Mouse (Mus musculus) lung, embryonic 16.5 days (tissue): ENCODE data around the gene Spop. TPM values are rescaled to one million over a fixed set of nuclear protein-coding genes. Genes with fewer than 3 reads are reported as not detected.

Experiments
- ATAC-seq: fragments of 200-750 bp; cut with Nextera tagmentation; 2 replicates; pipeline ENCODE4 v1.8.0; 2017; ENCODE audit warnings: low read depth, mild to moderate bottlenecking, moderate library complexity
- H3K27ac ChIP-seq: fragments of 300-500 bp; sonication (generic); 2 replicates; pipeline ENCODE4 v1.5.1; 2014; ENCODE audit warnings: mild to moderate bottlenecking, control low read depth, low read length
- H3K27me3 ChIP-seq: fragments of 300-500 bp; sonication (generic); 2 replicates; pipeline ENCODE4 v1.6.1; 2014; ENCODE audit warnings: low read depth, low read length, mixed read lengths; ENCODE audit not compliant: control insufficient read depth, insufficient read depth
- H3K36me3 ChIP-seq: fragments of 300-500 bp; sonication (generic); 2 replicates; pipeline ENCODE4 v1.6.1; 2014; ENCODE audit warnings: low read length; ENCODE audit not compliant: control insufficient read depth, insufficient read depth
- H3K4me1 ChIP-seq: fragments of 300-500 bp; sonication (generic); replicated peaks from 2 replicates; pipeline ENCODE4 v1.6.1; 2014; ENCODE audit warnings: low read length, mixed read lengths; ENCODE audit not compliant: control insufficient read depth, insufficient read depth
- H3K4me2 ChIP-seq: fragments of 300-500 bp; sonication (generic); 2 replicates; pipeline ENCODE4 v1.6.1; 2014; ENCODE audit warnings: low read depth, low read length, control low read depth
- H3K4me3 ChIP-seq: fragments of 300-500 bp; sonication (generic); 2 replicates; pipeline ENCODE4 v1.5.1; 2014; ENCODE audit warnings: mild to moderate bottlenecking, low read length, control low read depth
- H3K9ac ChIP-seq: fragments of 300-500 bp; sonication (generic); 2 replicates; pipeline ENCODE4 v1.6.1; 2014; ENCODE audit warnings: low read length, control low read depth
- H3K9me3 ChIP-seq: fragments of 300-500 bp; sonication (generic); 2 replicates; pipeline ENCODE4 v1.6.1; 2016; ENCODE audit warnings: low read length; ENCODE audit not compliant: control insufficient read depth
- WGBS: fragments of 180-500 bp; shearing (Covaris S2); extraction: QIAGEN DNeasy Blood & Tissue Kit; methylation state at CpG from one replicate; pipeline ENCODE4 v1.1.7; 2014; 5-methylcytosine and 5-hydroxymethylcytosine counted together
- polyA plus RNA-seq: library from polyadenylated mRNA; unstranded; fragments of >200 nt; fragmentation: Nextera tagmentation; extraction: Ambion mirVana; gene quantifications from 2 replicates; pipeline ENCODE4 v1.2.1, GENCODE M21; 2015

The Spop gene
- polyA plus RNA-seq, 1 experiment from 2014 or later: 150 TPM

DNA sequence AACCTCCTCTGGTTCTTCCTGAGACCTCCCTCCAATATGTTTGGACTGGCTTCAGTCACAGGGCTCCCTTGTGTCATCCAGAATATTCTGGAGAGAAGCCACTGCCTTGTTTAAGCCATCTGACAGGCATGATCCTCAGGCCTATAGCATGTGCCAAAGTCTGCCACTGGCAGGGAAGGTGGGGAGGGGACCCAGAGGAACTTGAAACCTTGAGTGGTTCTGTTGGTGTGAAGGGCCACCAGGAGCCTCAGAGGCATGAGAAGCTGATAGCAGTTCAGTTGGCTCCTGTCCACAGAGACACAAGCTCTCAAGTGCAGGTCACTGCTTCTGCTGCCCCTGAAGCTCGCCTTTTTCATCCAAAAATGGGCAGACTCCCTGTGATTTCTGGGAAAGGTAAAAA is 17.3 kb upstream of the Spop start:
- Histone ChIP-seq H3K27ac (no peak overlapping the region), H3K36me3 (no peaks in the 10 kb centered on the region), H3K4me1 (no peaks in the 10 kb centered on the region), H3K4me2 (no peak overlapping the region), H3K27me3 (no peaks in the 10 kb centered on the region), H3K9me3 (no peaks in the 10 kb centered on the region), H3K4me3 (no peak overlapping the region), H3K9ac (no peak overlapping the region)
- no peak for ATAC-seq
- WGBS: 33% methylated on average over 1 of the region's 1 CpGs

DNA sequence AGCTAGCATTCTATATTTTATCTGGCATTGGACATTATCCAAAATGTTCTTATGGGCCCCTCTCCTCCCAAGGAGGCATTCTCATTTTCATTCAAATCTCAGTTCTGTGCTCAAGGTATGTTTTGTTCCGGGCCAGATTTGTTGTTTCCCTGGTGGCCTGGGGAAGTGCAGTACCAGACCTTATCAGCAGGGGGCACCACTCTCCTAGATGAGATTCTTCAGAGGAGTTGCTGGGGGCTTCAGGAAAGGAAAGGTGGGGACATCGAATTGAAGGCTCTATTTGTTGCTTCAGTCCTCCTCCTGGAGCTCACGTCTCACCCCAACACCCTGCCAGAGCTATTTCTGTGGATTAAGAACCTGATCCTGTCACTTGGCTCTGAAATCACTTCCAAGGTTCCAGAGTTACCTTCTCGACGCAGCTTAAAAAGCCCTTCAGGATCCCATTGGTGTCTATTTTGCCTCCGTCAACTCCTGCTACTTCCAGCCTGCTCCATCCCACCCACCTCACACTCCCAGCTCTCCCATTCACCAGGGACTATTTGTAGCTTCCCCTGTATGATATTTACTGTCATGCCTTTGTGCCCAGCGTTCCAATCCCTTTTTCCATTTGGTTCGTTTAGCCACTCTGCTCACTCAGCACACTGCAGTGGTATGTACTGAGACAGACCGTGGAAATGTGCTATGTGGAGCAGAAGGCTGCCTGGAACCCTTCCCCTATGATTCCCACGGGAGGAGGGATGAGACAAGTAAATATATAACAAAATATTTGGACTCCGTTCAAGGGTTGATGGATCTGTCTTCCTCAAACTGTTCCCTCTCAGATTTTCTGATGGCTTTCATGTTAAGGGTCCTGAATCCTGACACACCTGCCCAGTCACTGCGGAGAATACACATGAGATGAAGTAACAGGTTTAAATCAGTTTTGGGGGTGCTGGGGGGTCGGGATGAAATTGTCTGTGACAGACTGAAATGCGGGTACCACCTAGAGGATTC is 15.7 kb upstream of the Spop start:
- ATAC-seq: no peak
- 47% methylated on average over 14 of the region's 14 CpGs for WGBS
- no peaks in the 10 kb centered on the region for H3K36me3 ChIP-seq
- no peak overlapping the region for H3K27ac ChIP-seq
- H3K27me3 ChIP-seq: no peaks in the 10 kb centered on the region
- peak overlapping the region; percentile 38 for H3K9ac ChIP-seq
- no peak overlapping the region for H3K4me3 ChIP-seq
- H3K9me3 ChIP-seq: no peaks in the 10 kb centered on the region
- peak overlapping the region; percentile 24; the same call in 1 of the 2 replicates for H3K4me2 ChIP-seq
- H3K4me1 ChIP-seq: no peaks in the 10 kb centered on the region

DNA sequence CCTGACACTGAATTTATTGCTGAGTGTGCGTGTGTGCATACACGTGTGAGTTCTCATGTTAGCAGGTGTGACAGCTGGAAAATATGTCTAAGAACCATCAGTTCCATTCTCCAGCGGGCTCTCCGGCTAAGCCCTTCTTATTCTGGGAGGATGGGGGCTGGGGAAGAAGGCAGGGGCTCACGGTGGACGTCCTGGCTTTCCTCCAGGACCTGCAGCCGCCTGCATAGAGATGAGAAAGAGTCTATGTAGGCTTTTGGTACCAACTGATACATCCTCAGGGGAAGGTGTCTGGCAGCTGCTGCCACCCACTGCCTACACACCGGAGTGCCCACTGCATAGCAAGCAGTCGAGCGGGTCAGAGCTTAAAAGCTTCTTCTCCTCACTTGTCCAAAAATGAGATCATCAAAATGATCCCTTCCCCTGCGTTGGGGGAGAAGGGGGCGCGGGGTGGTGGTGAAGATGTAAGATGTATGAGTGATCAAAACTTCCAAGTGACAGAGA is 14.3 kb upstream of the Spop start:
- H3K4me2 ChIP-seq: no peak overlapping the region
- no peak overlapping the region for H3K9ac ChIP-seq
- no peak overlapping the region for H3K27ac ChIP-seq
- no peaks in the 10 kb centered on the region for H3K36me3 ChIP-seq
- WGBS: 62% methylated on average over 13 of the region's 13 CpGs
- H3K27me3 ChIP-seq: no peaks in the 10 kb centered on the region
- H3K4me3 ChIP-seq: no peak overlapping the region
- no peak for ATAC-seq
- peaks cover 4% of the 10 kb centered on the region; the same call in 1 of the 2 replicates for H3K4me1 ChIP-seq
- no peaks in the 10 kb centered on the region for H3K9me3 ChIP-seq

DNA sequence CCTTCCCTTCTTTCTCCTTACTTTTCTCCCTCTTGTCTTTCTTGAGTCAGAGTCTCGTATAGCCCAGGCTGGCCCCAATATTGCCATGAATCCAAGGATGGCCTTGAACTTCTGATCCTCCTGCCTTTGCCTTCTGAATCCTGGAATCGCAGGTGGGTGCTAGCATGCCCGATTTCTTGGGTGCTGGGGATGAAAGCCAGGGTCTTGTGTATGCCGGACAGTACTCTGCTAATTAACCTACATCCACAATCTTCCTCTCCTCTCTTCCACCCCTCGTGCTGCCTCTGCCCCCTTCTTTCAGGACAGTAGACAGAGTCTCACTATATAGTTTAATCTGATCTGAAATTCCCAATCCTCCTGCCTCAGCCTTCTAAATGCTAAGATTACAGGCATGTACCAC is 12.3 kb upstream of the Spop start:
- H3K9ac ChIP-seq: no peak overlapping the region
- 94% methylated on average over 5 of the region's 5 CpGs for WGBS
- no peaks in the 10 kb centered on the region for H3K27me3 ChIP-seq
- no peak overlapping the region for H3K27ac ChIP-seq
- no peaks in the 10 kb centered on the region for H3K36me3 ChIP-seq
- peaks cover 4% of the 10 kb centered on the region; the same call in 1 of the 2 replicates for H3K4me1 ChIP-seq
- H3K9me3 ChIP-seq: no peaks in the 10 kb centered on the region
- no peak overlapping the region for H3K4me2 ChIP-seq
- no peak for ATAC-seq
- no peak overlapping the region for H3K4me3 ChIP-seq

DNA sequence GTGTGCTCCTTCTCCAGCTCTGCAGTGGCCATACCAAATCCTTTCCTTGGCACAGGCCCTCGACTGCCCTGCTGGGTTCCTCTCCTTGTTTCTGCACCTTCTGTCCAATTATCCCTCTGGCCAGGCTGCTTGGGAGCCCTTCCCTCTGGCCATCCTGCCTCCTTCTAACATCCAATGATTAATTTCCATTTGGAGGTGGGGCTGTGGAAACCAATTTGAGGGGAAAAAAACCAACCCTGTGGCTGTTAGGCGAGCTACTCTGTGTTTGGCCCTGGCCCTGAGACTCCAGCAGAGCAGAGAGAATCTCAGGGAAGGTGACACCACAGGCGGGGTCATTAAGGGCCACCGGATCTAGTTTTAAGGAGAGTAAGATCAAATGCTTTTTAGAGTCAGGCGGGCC is 11.7 kb upstream of the Spop start:
- H3K9me3 ChIP-seq: no peaks in the 10 kb centered on the region
- no peak overlapping the region for H3K9ac ChIP-seq
- H3K27ac ChIP-seq: no peak overlapping the region
- no peaks in the 10 kb centered on the region for H3K27me3 ChIP-seq
- peaks cover 4% of the 10 kb centered on the region; the same call in 1 of the 2 replicates for H3K4me1 ChIP-seq
- ATAC-seq: no peak
- H3K36me3 ChIP-seq: no peaks in the 10 kb centered on the region
- H3K4me2 ChIP-seq: no peak overlapping the region
- WGBS: 31% methylated on average over 5 of the region's 5 CpGs
- H3K4me3 ChIP-seq: no peak overlapping the region

DNA sequence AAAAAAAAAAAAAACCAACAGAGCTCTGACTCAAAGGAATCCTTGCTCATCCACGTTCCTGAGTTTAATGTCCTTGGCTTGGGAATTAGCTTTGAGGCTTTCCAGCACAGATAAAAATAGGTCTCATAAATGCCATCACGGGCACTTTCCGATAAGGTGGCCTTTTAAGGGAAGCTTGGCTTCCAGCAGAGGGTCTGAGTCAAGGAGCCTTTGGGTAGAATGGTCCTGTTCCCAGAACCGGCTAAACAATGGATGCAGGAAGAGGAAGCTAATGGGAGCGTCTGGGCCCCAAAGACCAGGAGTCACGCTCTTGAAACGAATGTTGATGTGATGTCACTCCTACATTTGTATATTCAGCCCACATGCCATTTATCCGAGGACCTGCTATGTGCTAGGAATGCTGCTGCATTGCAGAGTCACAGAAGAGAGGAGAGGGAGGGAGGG is 11.2 kb upstream of the Spop start:
- ATAC-seq: peak; percentile 20; the same call in 1 of the 2 replicates
- 22% methylated on average over 8 of the region's 8 CpGs for WGBS
- peaks cover 4% of the 10 kb centered on the region; the same call in 1 of the 2 replicates for H3K4me1 ChIP-seq
- H3K4me2 ChIP-seq: no peak overlapping the region
- H3K27ac ChIP-seq: no peak overlapping the region
- H3K9ac ChIP-seq: no peak overlapping the region
- H3K4me3 ChIP-seq: no peak overlapping the region
- H3K9me3 ChIP-seq: no peaks in the 10 kb centered on the region
- no peaks in the 10 kb centered on the region for H3K36me3 ChIP-seq
- no peaks in the 10 kb centered on the region for H3K27me3 ChIP-seq

DNA sequence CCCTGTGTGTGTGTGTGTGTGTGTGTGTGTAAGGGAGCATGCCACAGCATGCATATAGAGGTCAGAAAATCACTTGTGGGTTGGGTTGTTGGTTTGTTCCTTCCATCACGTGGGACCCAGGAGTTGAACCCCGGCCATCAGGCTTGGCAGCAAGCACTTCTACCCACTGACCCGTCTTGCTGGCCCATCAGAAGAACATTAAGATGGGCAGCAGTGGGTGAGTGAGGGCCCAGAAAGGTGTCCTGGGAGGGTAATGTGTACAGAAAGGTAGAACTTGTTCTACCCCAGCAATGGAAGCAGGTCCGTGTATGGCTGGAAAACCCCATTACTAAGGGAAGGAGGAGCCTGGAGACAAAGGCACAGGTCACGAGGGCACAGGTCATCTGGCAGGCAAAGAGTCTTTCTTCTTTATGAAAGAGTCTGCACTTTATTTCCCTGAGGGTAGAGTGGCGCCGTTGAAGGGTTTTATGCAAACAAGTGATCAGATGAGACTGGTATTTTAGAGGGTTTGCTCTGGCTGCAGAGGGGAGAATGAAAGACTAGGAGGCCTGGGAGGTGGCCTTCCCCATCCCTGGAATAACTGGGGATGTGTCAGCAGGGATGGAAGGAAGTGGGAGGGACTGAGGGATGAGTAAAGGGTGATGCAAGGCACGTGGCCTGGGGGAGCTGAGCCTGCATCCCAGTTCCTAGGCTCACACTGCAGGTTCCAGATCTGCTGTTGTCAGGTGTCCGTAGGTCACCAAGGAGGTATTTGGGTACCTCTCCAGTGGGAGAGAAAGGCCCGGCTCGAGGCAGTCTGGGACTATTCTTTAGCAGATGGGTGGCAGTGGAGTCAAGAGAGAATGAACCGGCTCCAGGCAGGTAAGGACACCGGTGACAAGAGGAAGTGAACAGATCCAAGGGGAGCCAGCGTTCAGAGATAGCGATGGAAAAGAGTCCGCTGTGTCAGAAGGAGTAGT is 10.2 kb upstream of the Spop start:
- no peaks in the 10 kb centered on the region for H3K36me3 ChIP-seq
- H3K9me3 ChIP-seq: no peaks in the 10 kb centered on the region
- no peak overlapping the region for H3K4me2 ChIP-seq
- H3K4me3 ChIP-seq: no peak overlapping the region
- no peak overlapping the region for H3K9ac ChIP-seq
- WGBS: 51% methylated on average over 16 of the region's 16 CpGs
- peaks cover 4% of the 10 kb centered on the region; the same call in 1 of the 2 replicates for H3K4me1 ChIP-seq
- H3K27me3 ChIP-seq: no peaks in the 10 kb centered on the region
- peak overlapping the region; percentile 38; the same call in 1 of the 2 replicates for H3K27ac ChIP-seq
- ATAC-seq: peak; percentile 23

DNA sequence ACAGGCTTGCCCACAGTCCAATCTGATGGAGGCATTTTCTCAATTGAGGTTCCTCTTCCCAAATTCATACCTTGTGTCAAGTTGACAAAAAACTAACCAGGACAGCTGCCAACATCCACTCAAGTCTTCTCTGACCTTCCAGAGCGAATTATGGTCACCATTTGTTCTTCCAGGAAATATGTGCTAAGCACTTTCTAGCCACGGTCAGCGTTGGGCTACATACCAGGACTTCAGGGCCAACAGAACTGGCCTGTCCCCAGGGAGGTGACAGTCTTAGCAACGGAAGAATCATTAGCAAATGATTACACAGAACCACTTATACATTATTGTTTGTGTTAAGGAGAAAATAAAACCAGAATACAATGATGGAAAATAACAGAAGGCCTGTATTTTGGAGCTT is 8.1 kb upstream of the Spop start:
- Histone ChIP-seq H3K9ac (no peak overlapping the region), H3K4me3 (no peak overlapping the region), H3K9me3 (no peaks in the 10 kb centered on the region), H3K27ac (no peak overlapping the region), H3K27me3 (no peaks in the 10 kb centered on the region), H3K4me2 (no peak overlapping the region), H3K36me3 (no peaks in the 10 kb centered on the region), H3K4me1 (peaks cover 4% of the 10 kb centered on the region; the same call in 1 of the 2 replicates)
- 66% methylated on average over 4 of the region's 4 CpGs for WGBS
- no peak for ATAC-seq
